Comparison of ENCODE assay signal across 8 mouse cellular contexts in genomic region chr16:19883776-19884513, GRCm38 (mm10).
A peak's percentile ranks its signal among the peaks of the same experiment; 100 is the strongest.
DNase-seq lines count a peak whose midpoint lies in the region; ATAC-seq and TF ChIP-seq lines count a peak whose summit lies in the region.

No protein-coding gene starts in this region.

- TF ChIP-seq POLR2A in myocyte (IDR thresholded peaks at IDR 0.05; ENCODE audit: insufficient read length, low read depth): no peak

- no peaks in the 10 kb centered on the region for H3K79me2 ChIP-seq in myocyte (ENCODE audit: control insufficient read depth, insufficient read depth)

- no peak overlapping the region for H3ac ChIP-seq in myocyte (ENCODE audit: control insufficient read depth, insufficient read length)

- no peaks in the 10 kb centered on the region for H3K9me3 ChIP-seq in forebrain, embryonic 14.5 days (replicated peaks; ENCODE audit: control insufficient read depth, low read length)
- H3K9me3 ChIP-seq in forebrain, embryonic 15.5 days: no peaks in the 10 kb centered on the region
- no peaks in the 10 kb centered on the region for H3K9me3 ChIP-seq in limb, embryonic 15.5 days

- 53% methylated on average over 9 of the region's 9 CpGs for WGBS in forebrain, embryonic 14.5 days
- 53% methylated on average over 9 of the region's 9 CpGs for WGBS in forebrain, embryonic 15.5 days
- 54% methylated on average over 9 of the region's 9 CpGs for WGBS in limb, embryonic 15.5 days

- H3K36me3 ChIP-seq in forebrain, embryonic 14.5 days (ENCODE audit: control insufficient read depth, insufficient read depth, low read length): no peaks in the 10 kb centered on the region
- H3K36me3 ChIP-seq in forebrain, embryonic 15.5 days: no peaks in the 10 kb centered on the region
- no peaks in the 10 kb centered on the region for H3K36me3 ChIP-seq in limb, embryonic 15.5 days
- H3K36me3 ChIP-seq in myocyte (ENCODE audit: control insufficient read depth, insufficient read depth): no peaks in the 10 kb centered on the region

- H3K4me3 ChIP-seq in forebrain, embryonic 14.5 days (ENCODE audit: low read depth, low read length): no peak overlapping the region
- H3K4me3 ChIP-seq in forebrain, embryonic 15.5 days: no peak overlapping the region
- H3K4me3 ChIP-seq in limb, embryonic 15.5 days: no peak overlapping the region
- H3K4me3 ChIP-seq in myocyte: no peak overlapping the region

- H3K27ac ChIP-seq in forebrain, embryonic 14.5 days (ENCODE audit: low read depth, low read length): no peak overlapping the region
- no peak overlapping the region for H3K27ac ChIP-seq in forebrain, embryonic 15.5 days (replicated peaks)
- no peak overlapping the region for H3K27ac ChIP-seq in limb, embryonic 15.5 days

- no peak overlapping the region for H3K9ac ChIP-seq in forebrain, embryonic 14.5 days (ENCODE audit: low read length)
- no peak overlapping the region for H3K9ac ChIP-seq in forebrain, embryonic 15.5 days (replicated peaks)
- H3K9ac ChIP-seq in limb, embryonic 15.5 days: no peak overlapping the region

- H3K4me1 ChIP-seq in forebrain, embryonic 14.5 days (ENCODE audit: control insufficient read depth, insufficient read depth, low read length): no peaks in the 10 kb centered on the region
- no peaks in the 10 kb centered on the region for H3K4me1 ChIP-seq in forebrain, embryonic 15.5 days
- H3K4me1 ChIP-seq in limb, embryonic 15.5 days: no peaks in the 10 kb centered on the region

- no peak overlapping the region for H3K4me2 ChIP-seq in forebrain, embryonic 14.5 days (ENCODE audit: low read length)
- H3K4me2 ChIP-seq in forebrain, embryonic 15.5 days (replicated peaks): no peak overlapping the region
- H3K4me2 ChIP-seq in limb, embryonic 15.5 days: no peak overlapping the region
- peak overlapping the region; percentile 76 for H3K4me2 ChIP-seq in myocyte (ENCODE audit: low read depth)

- ATAC-seq in forebrain, embryonic 14.5 days: peak; percentile 32; the same call in 1 of the 2 replicates
- ATAC-seq in forebrain, embryonic 15.5 days (replicated peaks): no peak; the same call in 1 of the 2 replicates
- peak; percentile 55; the same call in 1 of the 2 replicates for ATAC-seq in limb, embryonic 15.5 days (ENCODE audit: insufficient number of reproducible peaks, low FRiP score, low TSS enrichment, low read depth)

- H3K27me3 ChIP-seq in forebrain, embryonic 14.5 days (replicated peaks; ENCODE audit: control insufficient read depth, insufficient read depth, low read length): no peaks in the 10 kb centered on the region
- no peaks in the 10 kb centered on the region for H3K27me3 ChIP-seq in forebrain, embryonic 15.5 days
- no peaks in the 10 kb centered on the region for H3K27me3 ChIP-seq in limb, embryonic 15.5 days
- no peaks in the 10 kb centered on the region for H3K27me3 ChIP-seq in myocyte (ENCODE audit: control insufficient read depth, insufficient read depth, insufficient read length)

- DNase-seq in forebrain, embryonic 14.5 days (ENCODE audit: low spot score): peak; percentile 50
- DNase-seq in CD4-positive, CD25-positive, alpha-beta regulatory T cell, adult 2 months (ENCODE audit: low read depth, low spot score): peak; percentile 31
- peak; percentile 49 to 53 for DNase-seq in heart, adult 9 months (ENCODE audit: low spot score in 2 of 2)
- DNase-seq in yolk sac, embryonic 10.5 days (ENCODE audit: low spot score): peak; percentile 47
- DNase-seq in spleen, postnatal 14 days (ENCODE audit: low spot score in 2 of 2): no peak

TF ChIP-seq in myocyte, 11 proteins besides CTCF, POLR2A, EP300 and RAD21:
- TF ChIP-seq USF1 (IDR thresholded peaks at IDR 0.05; ENCODE audit: low read depth) (no peak), CEBPB (IDR thresholded peaks at IDR 0.05; ENCODE audit: insufficient read depth, poor library complexity, severe bottlenecking) (peak; percentile 43; the same call in 1 of the 2 replicates), MYOG (IDR thresholded peaks at IDR 0.05; ENCODE audit: control insufficient read depth in 1 of 3, insufficient read depth in 1 of 3, insufficient read length in 2 of 3, low read depth in 2 of 3) (peak; percentile 47 to 97 (median 96)), REST (IDR thresholded peaks at IDR 0.05; ENCODE audit: insufficient read depth, insufficient read length) (no peak), SRF (IDR thresholded peaks at IDR 0.05; ENCODE audit: control insufficient read depth, insufficient read length, low read depth) (peak; percentile 55), TCF3 (IDR thresholded peaks at IDR 0.05; ENCODE audit: insufficient read length, low read depth) (peak; percentile 47), TCF12 (IDR thresholded peaks at IDR 0.05; ENCODE audit: insufficient read depth, poor library complexity, severe bottlenecking) (peak; percentile 93), MYOD1 (IDR thresholded peaks at IDR 0.05; ENCODE audit: control insufficient read depth in 1 of 3, insufficient read length in 2 of 3, low read depth in 2 of 3) (peak; percentile 94 to 98 (median 95))

Comparison
In these comparisons a context has a peak if more than half of its experiments do, and no peak if none do; other contexts are left out.
1. DNase-seq: peak in forebrain, embryonic 14.5 days (single experiment), CD4-positive, CD25-positive, alpha-beta regulatory T cell, adult 2 months (single experiment), heart, adult 9 months (2 of 2) and yolk sac, embryonic 10.5 days (single experiment); none in spleen, postnatal 14 days (0 of 2).